Mouse (Mus musculus) heart, embryonic 15.5 days (tissue): Measurements from ENCODE around the gene Dmxl2. TPM values are rescaled to one million over a fixed set of nuclear protein-coding genes. Genes with fewer than 3 reads are reported as not detected.

Experiments
- ATAC-seq: fragments of 200-750 bp; cut with Nextera tagmentation; replicated peaks from 2 replicates; pipeline ENCODE4 v1.8.0; 2017; ENCODE audit warnings: low read depth, moderate TSS enrichment; ENCODE audit not compliant: insufficient number of reproducible peaks, insufficient read depth, low FRiP score
- H3K27ac ChIP-seq: fragments of 300-500 bp; sonication (generic); 2 replicates; pipeline ENCODE4 v1.5.1; 2015; ENCODE audit warnings: mild to moderate bottlenecking, inconsistent platforms
- H3K27me3 ChIP-seq: fragments of 300-500 bp; sonication (generic); 2 replicates; pipeline ENCODE4 v1.6.1; 2015; ENCODE audit warnings: inconsistent platforms
- H3K36me3 ChIP-seq: fragments of 300-500 bp; sonication (generic); 2 replicates; pipeline ENCODE4 v1.6.1; 2015; ENCODE audit warnings: mild to moderate bottlenecking, inconsistent platforms
- H3K4me1 ChIP-seq: fragments of 300-500 bp; sonication (generic); replicated peaks from 2 replicates; pipeline ENCODE4 v1.6.1; 2015; ENCODE audit warnings: inconsistent platforms
- H3K4me2 ChIP-seq: fragments of 300-500 bp; sonication (generic); 2 replicates; pipeline ENCODE4 v1.6.1; 2015; ENCODE audit warnings: inconsistent platforms, mild to moderate bottlenecking, moderate library complexity
- H3K4me3 ChIP-seq: fragments of 300-500 bp; sonication (generic); 2 replicates; pipeline ENCODE4 v1.5.1; 2015; ENCODE audit warnings: mild to moderate bottlenecking, inconsistent platforms
- H3K9ac ChIP-seq: fragments of 300-500 bp; sonication (generic); 2 replicates; pipeline ENCODE4 v1.6.1; 2015; ENCODE audit warnings: mild to moderate bottlenecking, inconsistent platforms
- H3K9me3 ChIP-seq: fragments of 300-500 bp; sonication (generic); replicated peaks from 2 replicates; pipeline ENCODE4 v1.6.1; 2016; ENCODE audit warnings: inconsistent platforms
- WGBS: fragments of 180-500 bp; shearing (Covaris S2); methylation state at CpG from one replicate; pipeline ENCODE4 v1.1.7; 2015; ENCODE audit warnings: mixed read lengths; 5-methylcytosine and 5-hydroxymethylcytosine counted together
- polyA plus RNA-seq: library from polyadenylated mRNA; unstranded; fragments of >200 nt; fragmentation: Nextera tagmentation; extraction: Ambion mirVana; gene quantifications from 2 replicates; pipeline ENCODE4 v1.2.1, GENCODE M21; 2015

The Dmxl2 gene
- polyA plus RNA-seq, 1 experiment from 2014 or later, result 7.2 TPM

- no peaks in the 10 kb centered on the region for H3K36me3 ChIP-seq
- no peak overlapping the region for H3K27ac ChIP-seq
- H3K4me1 ChIP-seq, result no peaks in the 10 kb centered on the region
- H3K4me2 ChIP-seq, result no peak overlapping the region
- H3K4me3 ChIP-seq, result no peak overlapping the region
- 81% methylated on average over 2 of the region's 2 CpGs for WGBS
- no peak overlapping the region for H3K9ac ChIP-seq
- H3K27me3 ChIP-seq, result no peaks in the 10 kb centered on the region
- ATAC-seq, result no peak
- no peaks in the 10 kb centered on the region for H3K9me3 ChIP-seq
Observed at GRCm38 (mm10) chr9:54532926-54533325, 31.5 kb upstream of the Dmxl2 start.

GRCm38 (mm10) chr9:54531421-54531820 lies 30.0 kb upstream of the Dmxl2 start:
- no peak overlapping the region for H3K9ac ChIP-seq
- no peak for ATAC-seq
- no peaks in the 10 kb centered on the region for H3K9me3 ChIP-seq
- no peak overlapping the region for H3K27ac ChIP-seq
- no peak overlapping the region for H3K4me2 ChIP-seq
- H3K27me3 ChIP-seq, result no peaks in the 10 kb centered on the region
- H3K4me3 ChIP-seq, result no peak overlapping the region
- H3K4me1 ChIP-seq, result no peaks in the 10 kb centered on the region
- H3K36me3 ChIP-seq, result no peaks in the 10 kb centered on the region

- H3K4me3 ChIP-seq, result no peak overlapping the region
- H3K4me2 ChIP-seq, result no peak overlapping the region
- no peaks in the 10 kb centered on the region for H3K27me3 ChIP-seq
- H3K36me3 ChIP-seq, result no peaks in the 10 kb centered on the region
- H3K27ac ChIP-seq, result no peak overlapping the region
- no peak for ATAC-seq
- no peaks in the 10 kb centered on the region for H3K9me3 ChIP-seq
- 80% methylated on average over 6 of the region's 6 CpGs for WGBS
- no peak overlapping the region for H3K9ac ChIP-seq
- H3K4me1 ChIP-seq, result no peaks in the 10 kb centered on the region
Observed at GRCm38 (mm10) chr9:54530836-54531235, 29.4 kb upstream of the Dmxl2 start.

- no peaks in the 10 kb centered on the region for H3K36me3 ChIP-seq
- WGBS, result 71% methylated on average over 2 of the region's 2 CpGs
- no peaks in the 10 kb centered on the region for H3K27me3 ChIP-seq
- H3K9ac ChIP-seq, result no peak overlapping the region
- ATAC-seq, result no peak
- H3K4me1 ChIP-seq, result no peaks in the 10 kb centered on the region
- H3K27ac ChIP-seq, result no peak overlapping the region
- no peak overlapping the region for H3K4me2 ChIP-seq
- no peaks in the 10 kb centered on the region for H3K9me3 ChIP-seq
- H3K4me3 ChIP-seq, result no peak overlapping the region
Observed at GRCm38 (mm10) chr9:54529950-54530349, 28.5 kb upstream of the Dmxl2 start.

GRCm38 (mm10) chr9:54527694-54528093 lies 26.3 kb upstream of the Dmxl2 start:
- Histone ChIP-seq H3K36me3 (no peaks in the 10 kb centered on the region), H3K4me2 (no peak overlapping the region), H3K4me3 (no peak overlapping the region), H3K9ac (no peak overlapping the region), H3K27ac (no peak overlapping the region), H3K27me3 (no peaks in the 10 kb centered on the region), H3K9me3 (no peaks in the 10 kb centered on the region), H3K4me1 (no peaks in the 10 kb centered on the region)
- no peak for ATAC-seq
- 66% methylated on average over 7 of the region's 7 CpGs for WGBS

GRCm38 (mm10) chr9:54520286-54520685 lies 18.9 kb upstream of the Dmxl2 start:
- Histone ChIP-seq H3K4me1 (no peaks in the 10 kb centered on the region), H3K36me3 (no peaks in the 10 kb centered on the region), H3K4me3 (no peak overlapping the region), H3K4me2 (no peak overlapping the region), H3K27ac (no peak overlapping the region), H3K9me3 (no peaks in the 10 kb centered on the region), H3K9ac (no peak overlapping the region), H3K27me3 (no peaks in the 10 kb centered on the region)
- ATAC-seq, result no peak
- WGBS, result 71% methylated on average over 4 of the region's 4 CpGs

GRCm38 (mm10) chr9:54518921-54519320 lies 17.5 kb upstream of the Dmxl2 start:
- 49% methylated on average over 7 of the region's 7 CpGs for WGBS
- H3K4me3 ChIP-seq, result no peak overlapping the region
- no peaks in the 10 kb centered on the region for H3K9me3 ChIP-seq
- H3K36me3 ChIP-seq, result no peaks in the 10 kb centered on the region
- H3K9ac ChIP-seq, result no peak overlapping the region
- no peak for ATAC-seq
- no peak overlapping the region for H3K27ac ChIP-seq
- H3K4me1 ChIP-seq, result no peaks in the 10 kb centered on the region
- H3K27me3 ChIP-seq, result no peaks in the 10 kb centered on the region
- H3K4me2 ChIP-seq, result no peak overlapping the region

GRCm38 (mm10) chr9:54515991-54516390 lies 14.6 kb upstream of the Dmxl2 start:
- H3K27ac ChIP-seq, result no peak overlapping the region
- WGBS, result 76% methylated on average over 2 of the region's 2 CpGs
- ATAC-seq, result no peak
- no peaks in the 10 kb centered on the region for H3K27me3 ChIP-seq
- H3K4me1 ChIP-seq, result no peaks in the 10 kb centered on the region
- H3K9ac ChIP-seq, result no peak overlapping the region
- H3K36me3 ChIP-seq, result no peaks in the 10 kb centered on the region
- H3K9me3 ChIP-seq, result no peaks in the 10 kb centered on the region
- H3K4me3 ChIP-seq, result no peak overlapping the region
- no peak overlapping the region for H3K4me2 ChIP-seq

GRCm38 (mm10) chr9:54502873-54503272 lies 1.4 kb upstream of the Dmxl2 start:
- 14% methylated on average over 12 of the region's 12 CpGs for WGBS
- no peak overlapping the region for H3K27ac ChIP-seq
- peak overlapping the region; percentile 88; the same call in 1 of the 2 replicates for H3K4me3 ChIP-seq
- ATAC-seq, result no peak
- no peaks in the 10 kb centered on the region for H3K9me3 ChIP-seq
- H3K9ac ChIP-seq, result no peak overlapping the region
- peak overlapping the region; percentile 95 for H3K4me2 ChIP-seq
- no peaks in the 10 kb centered on the region for H3K36me3 ChIP-seq
- H3K4me1 ChIP-seq, result peaks cover 6% of the 10 kb centered on the region
- peaks cover 8% of the 10 kb centered on the region; the same call in 1 of the 2 replicates for H3K27me3 ChIP-seq

- peaks cover 6% of the 10 kb centered on the region for H3K4me1 ChIP-seq
- peak overlapping the region; percentile 80; the same call in 1 of the 2 replicates for H3K27ac ChIP-seq
- peak overlapping the region; percentile 95 for H3K4me2 ChIP-seq
- WGBS, result 5% methylated on average over 13 of the region's 13 CpGs
- no peaks in the 10 kb centered on the region for H3K9me3 ChIP-seq
- peak overlapping the region; percentile 88 for H3K4me3 ChIP-seq
- H3K27me3 ChIP-seq, result peaks cover 8% of the 10 kb centered on the region; the same call in 1 of the 2 replicates
- H3K36me3 ChIP-seq, result no peaks in the 10 kb centered on the region
- no peak for ATAC-seq
- H3K9ac ChIP-seq, result peak overlapping the region; percentile 78
Observed at GRCm38 (mm10) chr9:54502111-54502495, 677 bp upstream of the Dmxl2 start.

GRCm38 (mm10) chr9:54500832-54501452 lies 484 bp downstream of the Dmxl2 start:
- H3K27ac ChIP-seq, result peak overlapping the region; percentile 80
- peaks cover 8% of the 10 kb centered on the region; the same call in 1 of the 2 replicates for H3K27me3 ChIP-seq
- peak; percentile 15; the same call in 1 of the 2 replicates for ATAC-seq
- H3K9me3 ChIP-seq, result no peaks in the 10 kb centered on the region
- H3K36me3 ChIP-seq, result no peaks in the 10 kb centered on the region
- H3K4me2 ChIP-seq, result peak overlapping the region; percentile 95
- under 1% methylated on average over 38 of the region's 43 CpGs for WGBS
- peak overlapping the region; percentile 88 for H3K4me3 ChIP-seq
- H3K4me1 ChIP-seq, result peaks cover 6% of the 10 kb centered on the region
- H3K9ac ChIP-seq, result peak overlapping the region; percentile 78

- Histone ChIP-seq H3K4me1 (peaks cover 6% of the 10 kb centered on the region), H3K9ac (no peak overlapping the region), H3K27ac (no peak overlapping the region), H3K27me3 (peaks cover 7% of the 10 kb centered on the region; the same call in 1 of the 2 replicates), H3K4me2 (no peak overlapping the region), H3K4me3 (no peak overlapping the region), H3K9me3 (no peaks in the 10 kb centered on the region), H3K36me3 (no peaks in the 10 kb centered on the region)
- WGBS, result 81% methylated on average over 3 of the region's 3 CpGs
- no peak for ATAC-seq
Observed at GRCm38 (mm10) chr9:54499791-54500190, 1.6 kb downstream of the Dmxl2 start.
